Mouse (Mus musculus) lung, adult 10 weeks (tissue): Measurements from ENCODE around the gene Csrnp2. TPM values are rescaled to one million over a fixed set of nuclear protein-coding genes. Genes with fewer than 3 reads are reported as not detected.

Source experiments
- polyA plus RNA-seq: library from polyadenylated mRNA; stranded (reverse); fragments of 350-450 nt; fragmentation: Illumina TruSeq; extraction: RNeasy Lipid Tissue Mini Kit (QIAGEN cat#74804); gene quantifications from one replicate; pipeline ENCODE4 v1.2.3, GENCODE M21; 2014; ENCODE audit warnings: low read depth, low replicate concordance; ENCODE audit not compliant: insufficient read depth

The Csrnp2 gene
- 1.3 TPM for polyA plus RNA-seq

DNA sequence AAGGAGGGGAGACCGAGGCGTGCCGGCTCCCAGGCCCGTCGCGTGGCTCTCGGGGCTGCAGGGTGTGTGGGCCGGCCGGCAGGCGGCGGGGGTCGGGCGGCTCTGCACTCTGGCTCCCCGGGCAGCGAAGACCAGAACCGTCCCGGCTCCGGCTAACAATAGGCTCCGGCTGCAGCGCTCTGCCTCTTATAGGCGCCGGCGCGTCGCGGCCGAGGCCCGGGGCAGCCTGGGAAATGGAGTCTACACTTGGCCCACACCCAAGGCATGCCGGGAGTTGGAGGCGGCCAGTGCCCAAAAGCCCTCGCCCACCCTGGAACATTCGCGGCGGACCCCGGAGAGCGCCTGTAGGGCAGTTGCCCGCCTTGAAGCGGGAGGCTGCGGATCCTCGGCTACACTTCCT is at the start of gene Csrnp2:
Csrnp2 (minus strand) TSS at position 387 of the 400 bp plus-strand sequence.

DNA sequence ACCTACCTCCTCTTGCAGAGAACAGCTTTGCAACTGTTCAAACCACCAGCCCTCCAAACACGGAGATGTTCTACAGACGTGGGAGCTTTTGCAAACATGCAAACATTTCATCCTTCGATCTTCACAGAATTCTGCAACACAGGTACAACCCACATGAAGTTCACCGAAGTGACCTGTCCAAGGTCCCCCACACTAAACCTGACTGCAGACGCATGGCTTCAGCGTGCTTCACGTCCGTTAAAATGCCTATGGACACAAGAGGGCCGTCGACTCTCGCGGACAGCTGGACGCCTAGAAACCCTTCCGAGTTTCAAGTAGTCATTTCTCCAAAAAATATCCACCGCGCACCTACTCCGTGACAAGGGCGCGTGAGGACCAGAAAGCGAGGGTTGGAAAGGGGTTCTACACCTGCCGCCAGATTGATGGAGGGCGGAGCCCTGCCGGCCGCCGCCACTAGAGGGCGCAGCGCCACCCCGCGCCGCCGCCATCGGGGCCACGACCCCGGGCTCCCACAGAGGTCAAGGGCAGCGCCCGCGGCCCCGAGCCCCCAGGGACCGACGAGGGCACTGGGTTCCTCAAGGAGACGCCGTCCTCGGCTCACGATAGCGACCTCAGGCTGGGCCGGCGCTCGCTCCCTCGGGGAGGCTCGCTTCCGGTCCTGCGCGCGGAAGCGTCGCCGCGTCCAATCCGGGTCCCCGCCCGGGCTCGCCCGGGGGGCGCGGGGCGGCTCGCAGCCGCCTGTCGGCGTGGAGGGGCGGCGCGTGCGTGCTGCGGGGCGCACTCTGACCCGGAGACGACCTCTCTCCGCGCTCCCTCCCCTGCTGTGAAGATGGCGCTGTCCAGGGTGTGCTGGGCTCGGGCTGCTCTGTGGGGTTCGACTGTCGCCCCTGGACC is 26.7 kb downstream of the Csrnp2 start, which contains the start of gene Letmd1:
Letmd1 (plus strand) TSS at position 729 of the 894 bp plus-strand sequence.

Other genes with a start within 250 kb of the Csrnp2 start
- gene Tmprss12, start 214.7 kb downstream of the Csrnp2 start, polyA plus RNA-seq = not detected
- 538 TPM for gene Mettl7a1, start 191.3 kb downstream of the Csrnp2 start, polyA plus RNA-seq
- 0.63 TPM for gene Mettl7a3, start 160.6 kb downstream of the Csrnp2 start, polyA plus RNA-seq
- not detected for gene Methig1, start 142.3 kb downstream of the Csrnp2 start, polyA plus RNA-seq
- 0.19 TPM for gene Mettl7a2, start 142.3 kb downstream of the Csrnp2 start, polyA plus RNA-seq
- gene Higd1c, start 130.9 kb downstream of the Csrnp2 start, polyA plus RNA-seq = not detected
- gene Gm5475, start 73.3 kb downstream of the Csrnp2 start, polyA plus RNA-seq = not detected
- gene Slc11a2, start 70.4 kb downstream of the Csrnp2 start, polyA plus RNA-seq = 18.1 TPM
- 14.9 TPM for gene Letmd1, start 26.5 kb downstream of the Csrnp2 start, polyA plus RNA-seq
- gene Tfcp2, start 56.5 kb upstream of the Csrnp2 start, polyA plus RNA-seq = 5.3 TPM
- gene Pou6f1, start 104.5 kb upstream of the Csrnp2 start, polyA plus RNA-seq = 9.9 TPM
- 204 TPM for gene Dazap2, start 119.9 kb upstream of the Csrnp2 start, polyA plus RNA-seq
- 78.5 TPM for gene Smagp, start 141.5 kb upstream of the Csrnp2 start, polyA plus RNA-seq
- gene Bin2, start 174.1 kb upstream of the Csrnp2 start, polyA plus RNA-seq = 13.1 TPM
- gene Cela1, start 192.4 kb upstream of the Csrnp2 start, polyA plus RNA-seq = 4.8 TPM
- 4.6 TPM for gene Galnt6, start 233.9 kb upstream of the Csrnp2 start, polyA plus RNA-seq